Mouse (Mus musculus): ENCODE data around the gene Vmn1r169. TPM values are rescaled to one million over a fixed set of nuclear protein-coding genes. Genes with fewer than 3 reads are reported as not detected.
"Not testable (repeated sequence)": the region's sequence is repeated elsewhere in the genome, so short reads cannot be mapped to it uniquely, and the experiment has no call there.

Gene Vmn1r169
- not detected in 2 replicates for total RNA-seq (2021)
- long read RNA-seq, experiment 1, result 0 reads
- long read RNA-seq, experiment 2, result 0 reads

GRCm38 (mm10) chr7:23575226-23575625 lies at the start of gene Vmn1r169:
TSS of gene Vmn1r169 (plus strand) at chr7:23575526.
- not testable (repeated sequence) for DNase-seq

GRCm38 (mm10) chr7:23539432-23539831 lies 35.9 kb upstream of the Vmn1r169 start, which contains the start of gene Vmn1r168:
TSS of gene Vmn1r168 (plus strand) at chr7:23539732.
- DNase-seq, result not testable (repeated sequence)

GRCm38 (mm10) chr7:23605875-23606274 lies 30.5 kb downstream of the Vmn1r169 start, which contains the start of gene Vmn1r170:
TSS of gene Vmn1r170 (plus strand) at chr7:23606175.
- DNase-seq, result not testable (repeated sequence)

Other genes starting within 250 kb of the Vmn1r169 start
- not detected in 2 replicates for gene Nlrp5, start 189.6 kb upstream of the Vmn1r169 start, total RNA-seq (2021)
- gene Vmn1r167, start 68.3 kb upstream of the Vmn1r169 start, total RNA-seq (2021), result not detected in 2 replicates
- gene Vmn1r168, start 35.8 kb upstream of the Vmn1r169 start, total RNA-seq (2021), result not detected in 2 replicates
- gene Vmn1r170, start 30.6 kb downstream of the Vmn1r169 start, total RNA-seq (2021), result not detected in 2 replicates
- not detected in 2 replicates for gene Vmn1r171, start 55.2 kb downstream of the Vmn1r169 start, total RNA-seq (2021)
- not detected in 2 replicates for gene Vmn1r172, start 82.8 kb downstream of the Vmn1r169 start, total RNA-seq (2021)
- not detected in 2 replicates for gene Vmn1r173, start 125.2 kb downstream of the Vmn1r169 start, total RNA-seq (2021)
- gene Vmn1r174, start 176.7 kb downstream of the Vmn1r169 start, total RNA-seq (2021), result not detected in 2 replicates
- gene Vmn1r175, start 235.1 kb downstream of the Vmn1r169 start, total RNA-seq (2021), result not detected in 2 replicates